17 mouse cellular contexts compared by ENCODE assay signal in genomic region chr14:9529247-9529646, GRCm38 (mm10).
"Had no signal": no experiment of that assay in that cellular context is flagged by ENCODE, and none has a peak within 500 bp of the region (broad histone marks: within the 10 kb centered on the region; RNA-seq: fewer than 3 reads in every experiment).

No protein-coding gene starts in this region.

- DNase-seq: left cerebral cortex, postnatal 4 days; liver; liver, embryonic 13.5 days; liver, postnatal 0 days; lung, adult 18-20 months; lung, adult 2 months; lung, embryonic 14.5 days; lung, postnatal 10 days; lung, postnatal 14 days; lung, postnatal 36 days; lung, postnatal 4 days; midbrain, embryonic 14.5 days had no signal

- ATAC-seq: liver, embryonic 12.5 days; liver, postnatal 0 days; lung, postnatal 0 days; midbrain, embryonic 13.5 days; midbrain, embryonic 15.5 days; midbrain, embryonic 16.5 days had no signal
